Mouse (Mus musculus): ENCODE results near the gene Rpp25.

- no peak for TF ChIP-seq POLR2A (IDR thresholded peaks at IDR 0.05; ENCODE audit: borderline replicate concordance, extremely low read depth, insufficient read depth, insufficient read length, poor library complexity, severe bottlenecking)
- no peak for TF ChIP-seq CTCF (IDR thresholded peaks at IDR 0.05; ENCODE audit: borderline replicate concordance, extremely low read depth, insufficient read depth, insufficient read length)
These were observed 33.9 kb downstream of the Rpp25 start for GRCm38 (mm10) chr9:57537728-57538181.
